ENCODE assay signal across 8 mouse cellular contexts in genomic region chr1:45766123-45766522, GRCm38 (mm10). TPM values are rescaled to one million over a fixed set of nuclear protein-coding genes. Genes with fewer than 3 reads are reported as not detected.
DNase-seq lines count a peak whose midpoint lies in the region; ATAC-seq and TF ChIP-seq lines count a peak whose summit lies in the region.

No protein-coding gene starts in this region.

- no peak for TF ChIP-seq POLR2A in kidney, adult 2 months (IDR thresholded peaks at IDR 0.05; ENCODE audit: low read depth, low read length)

- H3K27me3 ChIP-seq in kidney, adult 2 months (replicated peaks; ENCODE audit: control insufficient read depth, insufficient read depth, low read length): no peaks in the 10 kb centered on the region
- no peaks in the 10 kb centered on the region for H3K27me3 ChIP-seq in kidney, embryonic 15.5 days
- H3K27me3 ChIP-seq in stomach, embryonic 16.5 days (ENCODE audit: control insufficient read depth, insufficient read depth, low read length): no peaks in the 10 kb centered on the region

- intact Hi-C loops in heart, postnatal 14 days (cut with DNase I): loop anchor here (5.0 to 10.0 kb wide), 4 partner anchors 334 to 1539 kb away; no protein-coding TSS in a partner anchor

- WGBS in kidney, adult 2 months: 15% methylated on average over 8 of the region's 8 CpGs
- WGBS in kidney, embryonic 15.5 days: 26% methylated on average over 8 of the region's 8 CpGs
- 18% methylated on average over 8 of the region's 8 CpGs for WGBS in stomach, embryonic 16.5 days

- no peak overlapping the region for H3K4me2 ChIP-seq in kidney, embryonic 15.5 days
- H3K4me2 ChIP-seq in stomach, embryonic 16.5 days (ENCODE audit: low read depth, low read length): 0 out of 2 replicates have a peak overlapping the region, but pooled peaks have one; percentile 29

- ATAC-seq in kidney, embryonic 15.5 days (replicated peaks; ENCODE audit: low FRiP score): no peak; the same call in 1 of the 2 replicates
- ATAC-seq in stomach, embryonic 16.5 days (ENCODE audit: insufficient read depth, low FRiP score): no peak

- H3K36me3 ChIP-seq in kidney, adult 2 months (ENCODE audit: control insufficient read depth, insufficient read depth, low read length): no peaks in the 10 kb centered on the region
- no peaks in the 10 kb centered on the region for H3K36me3 ChIP-seq in kidney, embryonic 15.5 days
- H3K36me3 ChIP-seq in stomach, embryonic 16.5 days (ENCODE audit: control insufficient read depth, insufficient read depth, low read length): no peaks in the 10 kb centered on the region

- no peaks in the 10 kb centered on the region for H3K9me3 ChIP-seq in kidney, embryonic 15.5 days (replicated peaks)
- H3K9me3 ChIP-seq in stomach, embryonic 16.5 days (replicated peaks; ENCODE audit: control insufficient read depth, low read length): no peaks in the 10 kb centered on the region

- no peak overlapping the region for H3K9ac ChIP-seq in kidney, embryonic 15.5 days
- no peak overlapping the region for H3K9ac ChIP-seq in stomach, embryonic 16.5 days (ENCODE audit: low read length)

- no peak overlapping the region for H3K27ac ChIP-seq in kidney, adult 2 months (ENCODE audit: insufficient read depth, low read depth, low read length)
- no peak overlapping the region for H3K27ac ChIP-seq in kidney, embryonic 15.5 days
- peak overlapping the region; percentile 78 for H3K27ac ChIP-seq in stomach, embryonic 16.5 days (ENCODE audit: low read length)

- peak; percentile 60 for DNase-seq in kidney, adult 2 months
- peak; percentile 40 to 79 for DNase-seq in adrenal gland, adult (ENCODE audit: inconsistent age in 2 of 2, low spot score in 1 of 2)
- peak; percentile 91 for DNase-seq in embryo, embryonic 10.5 days (ENCODE audit: low spot score)
- DNase-seq in heart, postnatal 14 days: peak; percentile 79 to 84
- peak; percentile 85 to 87 for DNase-seq in layer of hippocampus, postnatal 10 days (ENCODE audit: low spot score in 2 of 2)
- DNase-seq in mesoderm, embryonic 11.5 days (ENCODE audit: low read depth, low spot score): peak; percentile 81

- peak; percentile 30; the same call in 1 of the 2 replicates for TF ChIP-seq CTCF in kidney, adult 2 months (conservative IDR thresholded peaks at IDR 0.05; ENCODE audit: insufficient read depth, insufficient read length, low read depth, low read length)

- H3K4me1 ChIP-seq in kidney, adult 2 months (ENCODE audit: control insufficient read depth, insufficient read depth, low read length): no peaks in the 10 kb centered on the region
- H3K4me1 ChIP-seq in kidney, embryonic 15.5 days: peaks cover 3% of the 10 kb centered on the region; the same call in 1 of the 2 replicates
- peaks cover 7% of the 10 kb centered on the region; the same call in 1 of the 2 replicates for H3K4me1 ChIP-seq in stomach, embryonic 16.5 days (ENCODE audit: control insufficient read depth, insufficient read depth, low read length)

- H3K4me3 ChIP-seq in kidney, adult 2 months (ENCODE audit: insufficient read depth, low read depth, low read length): no peak overlapping the region
- no peak overlapping the region for H3K4me3 ChIP-seq in kidney, embryonic 15.5 days (replicated peaks)
- H3K4me3 ChIP-seq in stomach, embryonic 16.5 days (replicated peaks; ENCODE audit: low read length): no peak overlapping the region

RNA-seq across cellular contexts. Expression of gene Wdr75, which starts 28.8 kb away (rescaled TPM):
- 29.5 and 35.1 TPM in 2 replicates for polyA plus RNA-seq in kidney, adult 2 months (2012; rRNA removed)
- 73.5 and 76.1 TPM in 2 replicates for polyA plus RNA-seq in kidney, embryonic 15.5 days (2015; fragmentation: Nextera tagmentation; extraction: Ambion mirVana)
- total RNA-seq in heart, postnatal 14 days (2021): 10 to 100 TPM; 15.0 to 20.8 TPM
- total RNA-seq in layer of hippocampus, postnatal 10 days (2021): 10 to 100 TPM; 42.7 to 48.1 TPM
- polyA plus RNA-seq in stomach, embryonic 16.5 days (2015; fragmentation: Nextera tagmentation; extraction: Ambion mirVana): 52.0 and 58.6 TPM in 2 replicates
